Mouse (Mus musculus): Measurements from ENCODE around the gene Cops9. TPM values are rescaled to one million over a fixed set of nuclear protein-coding genes. Genes with fewer than 3 reads are reported as not detected.

The Cops9 gene
- polyA plus RNA-seq, 1 experiment from 2014 or later, result 240 TPM

GRCm38 (mm10) chr1:92671326-92671725 lies 29.5 kb upstream of the Cops9 start:
- CTCF ChIA-PET, result interaction anchor here (0.8 kb wide), 1 partner anchor 9 kb away, joined by 3 read pairs; no protein-coding TSS in a partner anchor
- DNase-seq (ENCODE audit: low read depth, low spot score), result no peak
- in situ Hi-C loops (cut with MboI; ENCODE audit: low pct_unique_long_range_greater_than_20kb), result no loop called here
- H3K27me3 ChIP-seq, result peaks cover 2% of the 10 kb centered on the region
- POLR2A ChIA-PET, result interaction anchor here (0.8 kb wide), 1 partner anchor 128 kb away, joined by 3 read pairs; no protein-coding TSS in a partner anchor
- ATAC-seq, result no peak
- TF ChIP-seq CTCF (IDR thresholded peaks at IDR 0.05), result no peak

- POLR2A ChIA-PET, result no interaction called here
- CTCF ChIA-PET, result interaction anchor here (0.8 kb wide), 1 partner anchor 100 kb away, joined by 3 read pairs; no protein-coding TSS in a partner anchor
- TF ChIP-seq CTCF (IDR thresholded peaks at IDR 0.05), result no peak
- no peak for DNase-seq (ENCODE audit: low read depth, low spot score)
- in situ Hi-C loops (cut with MboI; ENCODE audit: low pct_unique_long_range_greater_than_20kb), result no loop called here
- ATAC-seq, result peak; percentile 49
- H3K27me3 ChIP-seq, result no peaks in the 10 kb centered on the region
Observed at GRCm38 (mm10) chr1:92669430-92669829, 27.6 kb upstream of the Cops9 start.

- no peak for TF ChIP-seq CTCF (IDR thresholded peaks at IDR 0.05)
- DNase-seq (ENCODE audit: low read depth, low spot score), result no peak
- ATAC-seq, result no peak
- in situ Hi-C loops (cut with MboI; ENCODE audit: low pct_unique_long_range_greater_than_20kb), result no loop called here
- CTCF ChIA-PET, result interaction anchor here (1.8 to 2.3 kb wide), 2 partner anchors 12 kb away, joined by 4 to 8 read pairs; no protein-coding TSS in a partner anchor
- POLR2A ChIA-PET, result no interaction called here
- H3K27me3 ChIP-seq, result peaks cover 3% of the 10 kb centered on the region
Observed at GRCm38 (mm10) chr1:92667106-92667505, 25.3 kb upstream of the Cops9 start.

DNA sequence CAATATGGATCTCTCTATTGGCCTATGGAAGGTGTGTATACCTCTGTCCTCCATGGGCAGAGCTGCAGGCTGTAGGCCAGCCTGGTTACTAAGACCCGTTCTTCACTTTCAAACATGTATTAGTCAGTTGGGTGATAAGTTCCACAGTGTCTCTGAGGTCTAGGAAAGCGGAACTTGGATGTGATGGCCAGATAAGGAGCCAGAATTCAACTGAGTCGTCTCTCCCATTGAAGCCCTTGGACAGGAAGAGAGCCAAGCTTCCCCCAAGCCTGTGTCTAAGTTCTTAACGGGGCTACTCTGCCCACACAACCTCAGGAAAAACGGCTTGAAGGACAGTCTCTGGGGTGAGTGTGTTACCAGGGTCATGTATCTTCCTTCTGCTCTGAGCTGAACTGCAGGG lies 17.6 kb upstream of the Cops9 start:
- in situ Hi-C loops (cut with MboI; ENCODE audit: low pct_unique_long_range_greater_than_20kb), result no loop called here
- ChIA-PET CTCF (interaction anchor here (1.2 to 1.3 kb wide), 2 partner anchors 11 to 23 kb away, joined by 4 to 5 read pairs; partner anchors contain the start of gene Otos), POLR2A (no interaction called here)
- peaks cover 3% of the 10 kb centered on the region for H3K27me3 ChIP-seq
- ATAC-seq, result no peak
- DNase-seq (ENCODE audit: low read depth, low spot score), result no peak
- TF ChIP-seq CTCF (IDR thresholded peaks at IDR 0.05), result no peak

- ATAC-seq (no peak), DNase-seq (ENCODE audit: low read depth, low spot score) (no peak)
- CTCF ChIA-PET, result no interaction called here
- POLR2A ChIA-PET, result no interaction called here
- H3K27me3 ChIP-seq, result no peaks in the 10 kb centered on the region
- TF ChIP-seq CTCF (IDR thresholded peaks at IDR 0.05), result no peak
- in situ Hi-C loops (cut with MboI; ENCODE audit: low pct_unique_long_range_greater_than_20kb), result no loop called here
Observed at GRCm38 (mm10) chr1:92657025-92657820, 15.4 kb upstream of the Cops9 start.

DNA sequence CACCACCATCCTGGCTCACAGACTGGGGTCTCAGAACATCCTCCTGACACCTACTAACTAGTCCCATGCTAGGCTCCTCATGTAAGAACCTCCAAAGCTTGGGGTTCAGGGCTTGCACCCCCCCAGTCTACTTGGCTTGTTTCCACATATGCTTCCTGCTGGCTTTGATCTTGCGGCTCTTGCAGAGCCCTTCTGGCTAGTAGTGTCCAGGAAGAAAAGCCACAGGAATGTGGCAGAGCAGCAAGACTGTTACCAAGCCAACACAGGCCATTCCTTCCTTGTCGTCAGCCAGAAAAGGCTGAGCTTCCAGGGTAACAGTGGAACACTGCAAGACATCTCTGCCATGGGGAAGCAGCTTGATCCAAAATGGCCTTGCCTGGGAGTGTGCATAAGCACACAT lies 12.9 kb upstream of the Cops9 start:
- ChIA-PET POLR2A (no interaction called here), CTCF (interaction anchor here (0.8 to 2.3 kb wide), 6 partner anchors 11 to 179 kb away, joined by 3 to 8 read pairs (median 4); partner anchors contain the start of gene Cops9)
- ATAC-seq, result peak; percentile 79
- H3K27me3 ChIP-seq, result no peaks in the 10 kb centered on the region
- no peak for TF ChIP-seq CTCF (IDR thresholded peaks at IDR 0.05)
- in situ Hi-C loops (cut with MboI; ENCODE audit: low pct_unique_long_range_greater_than_20kb), result no loop called here
- DNase-seq (ENCODE audit: low read depth, low spot score), result no peak

- CTCF ChIA-PET, result interaction anchor here (0.6 to 0.9 kb wide), 3 partner anchors 51 to 132 kb away, joined by 3 read pairs; no protein-coding TSS in a partner anchor
- DNase-seq (ENCODE audit: low read depth, low spot score) (no peak), ATAC-seq (no peak)
Observed at GRCm38 (mm10) chr1:92653179-92653578, 11.4 kb upstream of the Cops9 start.

DNA sequence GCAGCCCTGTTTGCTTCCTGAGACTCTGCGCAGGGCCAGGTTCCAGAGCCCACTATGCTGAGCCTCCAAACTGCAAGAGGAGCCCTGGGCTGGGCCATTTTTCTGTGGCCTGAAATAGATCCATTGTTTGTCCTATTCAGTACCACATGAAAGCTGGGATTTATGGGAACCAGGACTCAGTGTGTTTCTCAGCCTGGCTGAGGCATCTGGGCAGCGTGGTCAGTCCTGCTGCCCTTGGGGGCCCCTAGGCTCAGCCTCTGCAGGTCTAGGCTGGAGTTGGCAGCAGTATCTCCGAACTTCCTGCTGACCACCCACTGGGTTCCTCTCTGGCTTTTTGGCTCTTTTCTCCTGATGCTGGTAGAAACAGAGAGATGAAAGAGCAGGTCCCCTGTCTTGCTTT lies 9.7 kb upstream of the Cops9 start:
- DNase-seq (ENCODE audit: low read depth, low spot score) (no peak), ATAC-seq (no peak)
- no peak for TF ChIP-seq CTCF (IDR thresholded peaks at IDR 0.05)
- POLR2A ChIA-PET, result no interaction called here
- CTCF ChIA-PET, result no interaction called here
- H3K27me3 ChIP-seq, result no peaks in the 10 kb centered on the region
- in situ Hi-C loops (cut with MboI; ENCODE audit: low pct_unique_long_range_greater_than_20kb), result no loop called here

More at GRCm38 (mm10) chr1:92653179-92653578, 11.4 kb upstream of the Cops9 start:
- POLR2A ChIA-PET, result no interaction called here
- in situ Hi-C loops (cut with MboI; ENCODE audit: low pct_unique_long_range_greater_than_20kb), result no loop called here
- H3K27me3 ChIP-seq, result no peaks in the 10 kb centered on the region
- TF ChIP-seq CTCF (IDR thresholded peaks at IDR 0.05), result no peak

- ATAC-seq (no peak), DNase-seq (ENCODE audit: low read depth, low spot score) (no peak)
- ChIA-PET POLR2A (interaction anchor here (1.3 kb wide), 1 partner anchor 184 kb away, joined by 4 read pairs; no protein-coding TSS in a partner anchor), CTCF (interaction anchor here (0.8 to 2.7 kb wide), 27 partner anchors 11 to 254 kb away, joined by 3 to 23 read pairs (median 4); partner anchors contain the start of genes Ankmy1 and Gpc1)
- no peak for TF ChIP-seq CTCF (IDR thresholded peaks at IDR 0.05)
- in situ Hi-C loops (cut with MboI; ENCODE audit: low pct_unique_long_range_greater_than_20kb), result no loop called here
- H3K27me3 ChIP-seq, result no peaks in the 10 kb centered on the region
Observed at GRCm38 (mm10) chr1:92648673-92649072, 6.9 kb upstream of the Cops9 start, which contains the start of gene Otos. Otos (minus strand) TSS chr1:92648841.

DNA sequence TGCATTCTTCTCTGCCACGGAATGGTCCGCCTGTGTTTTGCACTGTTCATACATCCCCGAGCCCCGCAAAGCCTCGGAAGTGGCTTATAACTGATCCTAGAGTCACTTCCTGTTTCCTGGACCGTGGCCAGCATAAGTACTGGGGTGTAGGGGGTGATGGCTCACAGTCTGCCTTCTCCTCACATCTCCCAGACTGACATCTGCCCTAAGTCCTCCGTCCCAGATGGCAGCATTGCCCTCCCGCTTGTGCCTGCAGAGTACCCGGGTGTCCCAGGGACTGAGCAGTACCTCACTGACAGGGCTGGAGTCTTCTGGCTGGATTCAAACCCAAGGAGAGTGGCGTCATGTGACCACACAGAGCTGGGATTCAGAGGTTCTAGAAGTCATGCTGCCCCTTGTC lies 6.4 kb upstream of the Cops9 start:
- TF ChIP-seq CTCF (IDR thresholded peaks at IDR 0.05), result no peak
- in situ Hi-C loops (cut with MboI; ENCODE audit: low pct_unique_long_range_greater_than_20kb), result no loop called here
- POLR2A ChIA-PET, result interaction anchor here (1.3 kb wide), 1 partner anchor 184 kb away, joined by 4 read pairs; no protein-coding TSS in a partner anchor
- H3K27me3 ChIP-seq, result no peaks in the 10 kb centered on the region
- CTCF ChIA-PET, result interaction anchor here (0.8 to 2.7 kb wide), 25 partner anchors 11 to 255 kb away, joined by 3 to 23 read pairs (median 4); partner anchors contain the start of gene Ankmy1
- DNase-seq (ENCODE audit: low read depth, low spot score) (no peak), ATAC-seq (no peak)

- DNase-seq (ENCODE audit: low read depth, low spot score), result no peak
- peak; percentile 29 for ATAC-seq
- in situ Hi-C loops (cut with MboI; ENCODE audit: low pct_unique_long_range_greater_than_20kb), result no loop called here
- POLR2A ChIA-PET, result interaction anchor here (1.3 kb wide), 1 partner anchor 184 kb away, joined by 4 read pairs; no protein-coding TSS in a partner anchor
- CTCF ChIA-PET, result interaction anchor here (0.7 to 2.7 kb wide), 15 partner anchors 9 to 206 kb away, joined by 3 to 16 read pairs (median 5); no protein-coding TSS in a partner anchor
- no peak for TF ChIP-seq CTCF (IDR thresholded peaks at IDR 0.05)
- H3K27me3 ChIP-seq, result no peaks in the 10 kb centered on the region
Observed at GRCm38 (mm10) chr1:92647752-92648151, 6.0 kb upstream of the Cops9 start.

All from Patski (cell line).